Mouse (Mus musculus) liver, embryonic 14.5 days (tissue): ENCODE measurements at regions not wholly inside any gene's neighbourhood (a gene's known extent, or its start where the extent isn't known, plus 50 kb on each side); places are given as distances from the start of the nearest gene placed in this dataset.

Experiments
- CTCF ChIP-seq: IDR thresholded peaks from 2 replicates; pipeline ENCODE4 v1.5.1; 2016; ENCODE audit warnings: antibody characterized with exemption, low read depth, control low read depth
- EP300 ChIP-seq: IDR thresholded peaks from 2 replicates; pipeline ENCODE4 v1.6.1; 2016; ENCODE audit warnings: antibody characterized with exemption, low read depth

- no peak for TF ChIP-seq CTCF
- no peak for TF ChIP-seq EP300
Measured at GRCm38 (mm10) chr5:43094329-43094898, 138.6 kb upstream of the Cpeb2 start.
